Mouse (Mus musculus): ENCODE measurements at regions not wholly inside any gene's neighbourhood (a gene's known extent, or its start where the extent isn't known, plus 50 kb on each side); places are given as distances from the start of the nearest gene placed in this dataset.

DNA sequence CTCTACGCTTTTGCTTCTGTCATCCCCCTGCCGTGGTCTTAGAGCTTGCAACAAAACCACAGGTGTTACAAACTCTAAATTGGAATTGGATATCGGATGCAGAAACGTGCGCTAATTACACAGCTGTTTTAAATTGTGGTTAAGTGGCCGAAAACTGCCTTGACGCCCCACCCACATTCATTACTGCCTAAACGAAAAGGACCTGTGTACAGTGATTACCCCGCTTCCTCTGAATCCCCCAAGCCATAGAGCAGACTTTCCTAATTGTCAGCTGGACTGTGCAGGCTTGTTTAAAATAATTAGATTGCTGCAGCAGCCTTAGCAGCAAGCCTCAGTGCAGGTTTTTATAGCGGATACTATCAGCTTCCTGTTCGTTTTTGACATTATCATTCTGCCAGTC, 94.7 kb downstream of the Cxxc4 start:
- no peak for DNase-seq (ENCODE audit: low read depth, low spot score)

DNA sequence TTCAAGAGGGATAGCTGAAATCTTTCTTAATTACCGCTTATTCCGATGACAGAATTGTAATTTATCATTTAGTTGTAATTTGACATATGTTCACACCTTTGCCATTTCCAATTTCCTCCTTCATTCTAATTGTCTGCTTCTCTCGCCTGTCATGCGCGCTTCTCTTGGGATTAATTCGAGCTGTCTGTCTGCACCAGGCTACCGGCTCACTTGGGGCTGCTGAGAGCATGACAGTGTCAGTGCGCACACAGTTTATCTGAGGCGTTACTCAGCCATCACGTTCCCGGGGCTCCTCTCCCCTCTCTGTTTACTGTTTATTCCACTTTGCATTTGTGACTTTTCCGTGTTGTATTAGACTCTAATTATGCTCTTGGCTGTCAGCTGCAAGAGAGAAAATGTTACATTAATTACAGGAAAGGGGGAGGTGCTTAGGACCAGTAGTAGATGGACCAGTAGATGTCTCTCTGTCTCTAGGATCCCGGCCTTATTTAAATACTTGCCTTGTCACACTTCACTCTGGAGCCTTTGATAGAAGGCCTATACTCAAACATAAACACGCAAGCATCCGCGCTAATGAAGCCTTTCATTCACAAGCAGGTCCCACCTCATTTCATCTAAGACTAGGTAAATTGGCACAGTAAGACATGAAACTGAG, 95.3 kb downstream of the Cxxc4 start:
- no peak for DNase-seq (ENCODE audit: low read depth, low spot score)

DNA sequence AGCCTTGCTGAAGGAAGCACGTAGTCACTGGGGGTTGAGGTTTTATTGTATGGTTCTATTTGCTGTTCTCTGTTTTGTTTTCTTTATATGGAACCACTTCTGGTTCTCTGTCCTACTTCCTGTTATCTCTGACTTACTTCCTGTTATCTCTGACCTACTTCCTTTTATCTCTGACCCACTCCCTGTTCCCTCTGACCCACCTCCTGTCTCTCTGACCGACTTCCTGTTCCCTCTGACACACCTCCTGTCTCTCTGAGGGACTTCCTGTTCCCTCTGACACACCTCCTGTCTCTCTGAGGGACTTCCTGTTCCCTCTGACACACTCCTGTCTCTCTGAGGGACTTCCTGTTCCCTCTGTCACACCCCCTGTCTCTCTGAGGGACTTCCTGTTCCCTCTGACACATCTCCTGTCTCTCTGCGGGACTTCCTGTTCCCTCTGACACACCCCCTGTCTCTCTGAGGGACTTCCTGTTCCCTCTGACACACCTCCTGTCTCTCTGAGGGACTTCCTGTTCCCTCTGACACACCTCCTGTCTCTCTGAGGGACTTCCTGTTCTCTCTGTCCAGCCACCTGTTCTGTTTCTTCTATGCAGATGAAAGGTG, 102.9 kb downstream of the Cxxc4 start:
- peak; percentile 21 for DNase-seq (ENCODE audit: low read depth, low spot score)

DNA sequence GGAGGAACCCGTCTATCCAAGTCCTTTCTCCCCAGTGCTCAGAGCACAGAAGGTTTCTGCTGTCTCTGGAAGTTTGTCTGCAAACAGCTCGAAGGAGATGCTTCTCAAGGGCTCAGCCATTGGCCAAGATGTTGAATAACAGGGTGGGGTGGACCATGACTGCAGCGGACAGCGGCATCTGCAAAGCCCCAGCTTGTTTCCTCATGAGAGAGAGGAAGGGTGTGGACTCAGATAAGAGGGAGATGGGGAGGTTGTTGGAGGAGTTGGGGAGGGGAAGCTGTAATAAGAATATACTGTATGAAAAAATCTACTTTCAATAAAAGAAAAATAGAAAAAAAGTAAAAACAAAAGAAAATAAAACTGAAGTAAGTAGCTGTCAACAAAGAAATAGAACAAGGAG, 129.7 kb downstream of the Cxxc4 start:
- DNase-seq (ENCODE audit: low read depth, low spot score) = no peak

DNA sequence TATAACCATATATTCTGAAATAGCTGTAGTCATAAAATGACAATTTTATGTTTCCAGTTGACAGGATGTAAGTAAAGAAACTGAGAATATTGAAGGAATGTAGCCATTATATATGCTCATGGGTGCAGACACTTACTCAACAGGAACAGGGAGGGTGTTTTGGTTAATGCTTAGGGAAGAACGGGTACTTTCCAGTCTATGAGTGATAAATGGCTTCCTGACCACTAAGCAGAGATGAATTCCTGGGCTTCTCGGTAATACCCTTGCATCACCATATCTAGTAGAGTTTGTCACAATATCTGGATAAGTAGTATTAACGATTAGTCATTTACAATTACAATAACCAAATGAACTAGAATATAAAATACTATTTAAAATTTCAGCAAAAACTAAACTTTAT, 130.5 kb downstream of the Cxxc4 start:
- DNase-seq (ENCODE audit: low read depth, low spot score) = peak; percentile 68

DNA sequence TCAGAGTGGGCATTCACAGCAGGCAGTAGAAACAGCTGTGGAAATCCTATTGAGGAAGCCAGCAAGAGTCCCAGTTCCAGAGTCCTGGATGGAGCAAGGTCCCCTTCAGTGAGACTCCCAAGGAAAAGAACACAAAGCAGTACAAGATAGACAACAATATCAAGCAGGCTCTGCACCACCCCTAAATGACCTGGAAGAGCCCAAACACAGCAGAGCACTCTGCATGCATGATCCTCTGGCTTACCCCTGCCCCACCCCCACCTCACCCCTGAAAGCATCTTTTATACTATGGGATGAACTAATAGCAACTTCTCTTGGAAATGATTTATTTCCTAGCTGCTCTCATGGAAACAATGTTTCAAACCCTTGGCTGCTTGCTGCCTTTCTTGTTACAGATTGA, 132.3 kb downstream of the Cxxc4 start:
- no peak for DNase-seq (ENCODE audit: low read depth, low spot score)

DNA sequence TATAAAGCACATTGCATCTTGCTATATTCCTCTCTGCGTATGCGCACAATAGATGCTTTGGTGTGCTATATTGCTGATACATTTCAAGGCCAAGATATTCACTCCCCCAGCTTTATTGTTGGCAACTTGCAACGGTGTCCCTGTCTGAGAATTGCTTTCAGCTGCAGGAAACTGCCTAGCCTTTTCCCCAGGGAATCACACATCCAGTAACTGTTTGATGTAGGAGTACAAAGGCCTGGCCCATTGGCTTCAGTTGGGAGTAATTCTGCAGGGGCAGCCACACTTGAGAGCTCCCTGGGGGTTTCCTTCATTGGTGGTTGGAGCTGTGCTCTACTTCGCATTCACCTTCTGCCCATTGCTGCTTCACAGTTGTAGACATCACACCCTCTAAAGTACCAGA, 132.8 kb downstream of the Cxxc4 start:
- no peak for DNase-seq (ENCODE audit: low read depth, low spot score)

DNA sequence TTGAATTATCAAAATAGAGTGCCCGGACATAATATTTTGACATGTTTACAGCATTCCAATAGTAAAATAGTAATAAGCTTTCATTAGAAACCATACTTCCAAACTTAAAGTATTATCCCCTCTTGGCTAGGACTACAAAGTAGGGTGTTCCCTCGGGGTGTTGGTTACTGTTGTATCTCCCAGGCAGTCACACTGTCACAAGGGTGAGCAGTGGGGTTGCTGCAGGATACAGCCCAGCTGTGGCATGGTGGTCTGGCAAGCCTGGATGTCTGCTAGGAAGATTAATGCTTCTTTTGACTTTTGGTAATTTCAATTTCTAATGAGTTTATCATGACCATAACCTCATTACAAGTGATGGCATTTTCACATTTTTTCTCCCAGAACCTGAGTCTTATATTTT, 143.3 kb downstream of the Cxxc4 start:
- no peak for DNase-seq (ENCODE audit: low read depth, low spot score)

DNA sequence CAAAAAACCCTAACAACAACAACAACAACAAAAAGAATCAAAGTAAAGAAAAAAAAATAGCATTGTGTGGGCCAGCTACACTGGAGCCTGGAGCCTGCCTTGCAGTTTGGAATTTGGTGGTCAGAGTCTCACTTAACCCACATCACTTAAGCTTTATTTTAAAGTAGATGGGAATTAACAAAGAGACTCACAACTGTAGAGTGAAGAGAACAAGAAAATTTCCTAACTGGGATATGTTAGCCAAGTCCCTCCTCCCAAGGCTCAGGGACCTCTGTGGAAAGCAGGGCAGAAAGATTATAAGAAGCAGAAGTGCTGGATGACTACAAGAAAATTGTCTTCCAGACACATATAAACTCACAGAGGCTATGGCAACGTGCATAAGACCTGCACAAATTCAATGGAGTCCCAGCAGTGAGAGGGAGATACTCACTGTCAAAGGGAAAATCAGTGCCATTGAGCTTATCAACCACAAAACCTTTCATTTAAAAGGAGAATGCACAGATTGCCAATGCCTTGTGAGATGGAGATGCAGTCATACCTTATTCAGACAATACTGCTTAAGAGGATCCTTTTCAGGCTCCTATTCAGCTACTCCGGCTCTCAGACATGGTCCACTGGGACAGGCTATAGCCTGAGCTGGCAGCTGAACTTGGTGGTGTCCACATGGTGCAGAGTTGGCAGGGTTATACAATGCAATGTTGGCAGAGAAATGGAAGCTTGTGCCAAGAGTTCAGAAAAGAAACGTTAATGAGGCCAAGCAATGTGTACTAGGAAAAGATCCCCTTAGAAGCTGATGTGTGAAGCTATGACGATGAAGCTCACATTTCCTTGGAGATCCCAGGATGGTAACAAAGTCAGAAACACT, 154.4 kb downstream of the Cxxc4 start:
- DNase-seq (ENCODE audit: low read depth, low spot score) = no peak

DNA sequence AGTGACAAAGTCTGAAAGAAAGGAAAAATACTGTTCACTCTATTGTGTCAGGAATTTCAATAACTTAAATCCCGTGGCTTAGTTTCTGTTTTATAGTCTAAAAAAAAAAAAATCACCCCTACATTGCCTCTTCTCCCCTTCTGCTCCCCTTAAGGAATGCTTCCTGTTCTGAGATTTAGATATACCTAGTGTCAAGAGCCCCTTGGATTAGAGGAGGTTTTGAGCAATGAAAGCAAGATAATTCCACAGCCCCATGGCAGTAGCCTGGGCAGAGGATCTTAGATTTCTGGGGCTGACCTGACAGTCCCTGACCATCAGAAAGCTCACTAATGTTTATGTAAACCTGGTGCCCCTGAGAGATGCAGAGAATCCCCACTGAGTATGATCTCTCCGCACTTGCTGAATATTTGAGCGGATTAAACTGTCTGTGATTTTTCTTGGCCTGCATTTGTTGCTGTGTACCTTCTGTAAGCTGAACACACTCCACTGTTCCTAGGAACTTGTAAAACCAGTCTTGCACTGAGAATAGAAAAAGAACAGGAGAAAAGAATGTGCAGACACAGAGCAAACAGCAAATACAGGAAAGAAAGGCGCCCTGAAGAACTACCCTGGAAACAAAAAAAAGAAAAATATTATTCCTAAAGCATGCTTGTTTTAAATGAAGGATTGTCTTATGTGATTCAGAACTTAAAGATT, 164.3 kb downstream of the Cxxc4 start:
- no peak for DNase-seq (ENCODE audit: low read depth, low spot score)

DNA sequence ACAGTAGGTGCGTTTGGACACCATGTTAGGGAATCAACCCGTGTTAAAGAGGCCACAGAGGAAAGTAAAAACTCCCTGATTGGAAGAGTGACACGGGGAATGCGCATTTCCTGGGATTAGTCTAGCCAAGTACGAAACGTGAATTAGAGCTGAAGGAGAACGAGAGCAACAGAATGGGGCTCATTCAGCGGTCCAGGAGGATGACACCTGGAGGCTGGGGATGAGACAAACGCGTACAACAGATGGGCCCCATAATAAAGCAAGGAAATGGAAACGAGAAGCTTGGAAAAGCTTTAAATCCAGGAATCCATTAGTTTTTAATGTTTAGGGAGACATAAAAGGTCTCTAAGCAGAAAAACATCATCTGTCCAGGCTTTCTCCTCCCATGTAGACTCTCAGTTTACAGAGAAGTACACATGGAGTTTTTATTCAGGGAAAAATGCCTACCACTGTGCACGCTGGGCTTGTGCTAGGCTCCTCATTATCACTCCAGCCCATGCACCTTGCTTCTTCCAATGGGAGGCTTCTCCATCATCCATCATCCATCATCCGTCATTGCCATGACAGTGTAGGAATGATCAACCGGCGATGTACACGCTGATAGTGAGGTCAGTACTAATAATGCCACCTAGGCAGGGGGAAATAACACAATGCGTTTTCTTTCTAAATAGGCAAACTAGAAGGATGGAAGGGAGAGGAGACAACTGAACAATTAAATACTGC, 179.5 kb downstream of the Cxxc4 start:
- DNase-seq (ENCODE audit: low read depth, low spot score) = no peak

DNA sequence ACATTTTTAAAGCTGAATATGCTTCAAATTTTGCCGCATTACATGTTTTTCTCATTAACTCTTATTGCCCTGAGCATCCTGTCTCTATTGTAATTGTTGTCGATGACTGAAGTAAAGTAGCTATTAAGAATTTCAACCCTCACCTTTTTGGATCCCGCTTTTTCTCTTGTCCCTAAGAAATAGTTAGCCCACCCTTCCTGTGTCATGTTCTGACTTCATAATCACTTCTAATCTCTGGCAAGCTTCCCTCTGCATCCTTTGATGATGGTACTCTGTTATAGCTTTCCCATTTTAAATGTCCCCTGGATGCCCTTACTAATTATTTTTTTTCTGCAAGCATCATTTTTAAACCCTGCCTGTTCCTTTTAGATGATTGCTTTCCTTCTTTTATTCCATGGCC, 191.3 kb downstream of the Cxxc4 start:
- no peak for DNase-seq (ENCODE audit: low read depth, low spot score)

DNA sequence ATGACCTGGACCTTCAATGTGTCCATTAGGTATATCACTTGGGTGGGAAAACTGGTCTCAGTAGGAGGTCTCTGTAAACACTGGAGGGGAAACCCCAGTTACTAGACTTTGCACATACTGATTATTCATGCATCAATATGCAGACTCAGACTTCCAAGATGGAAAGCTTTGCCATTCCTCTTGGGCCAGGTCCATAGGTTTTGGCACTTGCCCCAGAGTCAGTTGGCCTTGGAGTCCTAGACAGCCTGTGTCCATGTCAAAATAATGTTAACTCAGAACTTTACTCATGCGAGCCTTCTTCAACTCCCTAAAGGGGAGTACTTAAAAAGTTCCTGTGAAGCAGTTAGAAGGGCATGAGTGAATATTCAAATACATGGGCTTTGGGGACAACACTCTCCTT, 230.3 kb downstream of the Cxxc4 start:
- no peak for DNase-seq (ENCODE audit: low read depth, low spot score)

DNA sequence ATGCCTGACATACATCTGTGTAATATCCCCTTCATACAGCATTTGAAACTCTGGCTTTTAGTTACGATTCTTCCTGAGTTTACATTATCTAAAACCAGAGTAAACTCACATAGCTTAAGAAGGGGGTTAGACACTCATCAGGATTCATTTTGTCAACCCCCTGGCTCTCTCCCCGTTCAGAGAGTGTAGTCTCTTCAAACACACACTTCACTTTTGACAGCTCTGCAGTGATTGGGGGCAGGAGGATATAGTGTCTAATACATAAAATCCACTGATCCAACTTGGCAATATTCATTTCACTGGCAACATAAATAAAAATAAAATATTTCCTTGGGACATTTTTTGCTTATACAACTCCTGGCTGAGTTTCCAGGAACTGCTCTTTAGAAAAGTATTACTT, 251.0 kb downstream of the Cxxc4 start:
- no peak for DNase-seq (ENCODE audit: low read depth, low spot score)

DNA sequence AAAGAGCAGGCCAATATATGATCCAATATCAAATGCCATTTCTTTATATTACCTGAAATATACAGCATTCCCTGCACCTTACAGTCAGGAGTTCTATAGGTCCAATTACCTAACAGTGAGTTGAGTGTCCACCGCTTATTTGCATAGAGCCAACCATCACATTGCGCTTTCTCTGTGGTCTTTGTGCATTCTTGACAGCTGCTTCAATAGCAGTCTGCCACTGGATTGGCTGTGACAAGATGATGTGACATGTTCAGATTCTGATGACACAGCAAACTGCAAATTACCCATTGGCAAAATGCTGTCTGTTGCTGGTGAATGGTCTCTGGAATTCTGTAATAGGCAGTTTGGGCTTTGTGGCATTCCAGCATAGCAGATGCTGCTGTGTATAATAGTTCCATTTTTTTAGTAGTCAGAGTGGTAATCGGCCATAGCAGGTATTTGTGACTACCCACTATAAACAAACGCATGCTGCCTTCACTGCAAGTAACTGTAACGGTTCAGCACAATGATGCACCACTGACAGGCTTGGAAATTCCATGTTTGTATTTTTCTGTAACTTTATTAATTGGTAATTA, 253.8 kb downstream of the Cxxc4 start:
- DNase-seq (ENCODE audit: low read depth, low spot score) = no peak

DNA sequence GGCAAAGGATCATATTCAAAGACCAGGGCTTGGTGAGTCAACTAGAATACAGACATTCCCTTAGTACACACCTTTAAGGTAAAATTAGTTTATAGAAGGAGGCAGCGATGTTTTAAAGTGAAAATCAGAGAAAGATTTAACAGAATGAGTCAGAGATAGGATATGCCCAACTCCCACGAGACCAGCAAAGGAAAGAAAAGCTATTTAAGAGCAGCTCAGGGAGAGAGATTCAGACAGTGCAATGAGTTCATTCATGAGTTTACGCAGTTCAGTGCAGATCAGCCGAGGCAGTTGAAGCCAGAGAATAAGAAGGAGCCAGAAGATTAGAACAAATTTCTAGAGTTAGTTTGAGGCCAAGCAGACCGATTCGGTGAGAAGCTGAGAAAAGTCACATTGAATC, 273.4 kb downstream of the Cxxc4 start:
- peak; percentile 51 for DNase-seq (ENCODE audit: low read depth, low spot score)

DNA sequence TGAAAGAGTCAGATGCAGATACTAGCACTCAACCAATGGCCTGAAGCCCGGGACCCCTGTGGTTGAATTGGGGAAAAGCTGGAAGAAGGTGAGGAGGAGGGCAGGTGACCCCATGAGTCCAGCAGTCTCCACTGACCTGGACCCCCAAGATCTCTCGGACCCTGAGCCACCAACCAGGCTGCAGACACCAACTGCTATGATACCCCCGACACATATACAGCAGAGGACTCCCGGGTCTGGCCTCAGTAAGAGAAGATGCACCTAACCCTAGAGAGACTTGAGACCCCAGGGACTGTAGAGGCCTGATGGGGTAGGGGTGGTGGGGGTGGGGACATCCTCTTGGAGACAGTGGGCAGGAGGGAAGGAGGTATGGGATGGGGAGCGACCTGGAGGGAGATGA, 289.5 kb downstream of the Cxxc4 start:
- DNase-seq (ENCODE audit: low read depth, low spot score) = no peak

DNA sequence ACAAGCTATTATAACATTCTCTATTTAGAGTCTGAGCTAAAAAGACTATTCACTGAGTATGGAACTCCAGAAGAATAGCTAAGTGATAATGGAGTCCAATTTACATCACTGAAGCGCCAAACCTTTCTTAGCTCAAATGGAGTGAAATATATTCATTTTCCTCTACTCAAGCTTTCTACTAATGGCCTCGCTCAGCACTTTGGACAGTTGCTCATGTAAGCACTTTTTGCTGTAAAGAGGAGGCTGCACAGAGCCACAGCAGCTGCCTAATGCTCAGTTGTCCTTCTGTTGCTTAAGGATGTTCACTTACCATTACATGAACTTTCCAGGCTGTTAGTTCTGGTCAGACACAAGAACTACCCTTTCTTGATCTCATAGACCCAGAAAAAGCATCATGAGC, 268.7 kb upstream of the Tacr3 start:
- DNase-seq (ENCODE audit: low read depth, low spot score) = no peak

DNA sequence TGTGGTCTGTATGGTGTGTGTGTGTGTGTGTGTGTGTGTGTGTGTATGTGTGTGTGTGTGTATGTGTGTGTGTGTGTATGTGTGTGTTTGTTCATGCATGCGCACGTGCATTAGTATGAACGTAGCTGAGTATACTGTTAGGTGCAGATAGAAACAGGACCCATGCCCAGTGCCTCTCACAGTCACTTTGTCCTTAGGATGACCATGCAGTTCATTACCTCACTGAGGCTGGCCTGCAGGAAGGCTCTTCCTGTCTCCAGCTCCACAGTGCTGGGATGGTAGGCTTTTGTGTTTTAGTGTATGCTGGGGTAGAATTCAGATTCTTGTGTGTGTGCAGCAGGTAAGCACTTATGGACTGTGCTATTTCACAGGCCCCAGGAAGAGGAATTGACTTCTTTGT, 250.0 kb upstream of the Tacr3 start:
- no peak for DNase-seq (ENCODE audit: low read depth, low spot score)

DNA sequence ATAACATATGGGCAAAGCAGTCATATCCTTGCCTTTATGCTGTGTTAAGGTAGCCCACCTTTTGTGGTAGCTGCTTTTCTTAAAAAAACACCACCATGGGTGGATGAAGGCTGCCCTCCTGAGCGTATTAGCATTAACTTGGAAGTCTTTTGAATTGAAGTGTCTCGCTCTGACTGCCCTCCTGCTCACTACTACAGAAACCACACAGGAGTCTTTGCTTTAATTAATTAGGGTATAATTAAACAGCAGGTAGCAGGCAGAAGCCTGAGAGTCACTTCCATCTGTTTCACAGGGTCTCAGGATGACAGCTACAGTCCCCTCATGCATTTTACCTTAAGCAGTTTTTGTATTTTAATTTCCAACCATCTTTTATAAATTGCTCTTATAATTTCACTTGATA, 240.2 kb upstream of the Tacr3 start:
- DNase-seq (ENCODE audit: low read depth, low spot score) = no peak

DNA sequence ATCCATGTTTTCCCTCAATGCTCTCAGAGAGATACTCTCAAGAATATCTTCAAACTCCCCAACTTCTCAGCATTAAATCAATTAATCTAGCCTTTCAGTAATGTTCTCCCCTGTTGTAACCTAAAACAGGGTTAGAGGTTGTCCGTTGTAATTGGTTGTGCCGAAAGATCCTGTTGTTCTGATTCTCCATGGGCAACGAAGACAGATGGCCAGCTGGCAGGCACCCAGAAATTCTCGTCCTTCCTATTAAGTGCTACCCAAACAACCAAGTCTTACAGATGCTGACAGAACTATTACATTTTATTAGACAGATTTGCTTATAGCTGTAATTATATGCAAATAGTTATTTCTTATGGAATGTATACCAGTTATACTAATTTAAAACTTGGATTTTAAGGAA, 225.9 kb upstream of the Tacr3 start:
- no peak for DNase-seq (ENCODE audit: low read depth, low spot score)
